Mouse (Mus musculus) right cerebral cortex, postnatal 10 days (tissue): ENCODE results near the gene Cpt1c.

Experiments
- DNase-seq, 2 experiments: peaks; one replicate each; pipeline ENCODE4 v3.0.0; 2021; ENCODE audit warnings: low spot score in 2 of 2

Gene Cpt1c

DNA sequence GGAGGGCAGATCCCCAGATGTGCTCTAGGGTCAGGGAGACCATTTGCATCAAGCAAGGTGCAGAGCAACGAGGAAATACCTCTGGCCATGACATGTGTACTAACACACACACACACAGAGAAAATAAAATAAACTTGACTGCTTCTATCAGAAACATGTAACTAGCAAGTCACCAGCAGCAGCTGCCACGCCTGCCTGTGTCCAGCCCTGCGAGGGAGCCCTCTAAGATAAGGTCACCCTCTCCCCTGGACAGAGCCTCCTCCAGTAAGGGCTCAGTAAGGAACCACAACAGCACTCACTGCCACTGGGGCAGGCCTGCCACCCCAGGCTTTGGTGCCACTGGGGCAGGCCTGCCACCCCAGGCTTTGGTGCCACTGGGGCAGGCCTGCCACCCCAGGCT lies 56.4 kb downstream of the Cpt1c start:
- DNase-seq = no peak

DNA sequence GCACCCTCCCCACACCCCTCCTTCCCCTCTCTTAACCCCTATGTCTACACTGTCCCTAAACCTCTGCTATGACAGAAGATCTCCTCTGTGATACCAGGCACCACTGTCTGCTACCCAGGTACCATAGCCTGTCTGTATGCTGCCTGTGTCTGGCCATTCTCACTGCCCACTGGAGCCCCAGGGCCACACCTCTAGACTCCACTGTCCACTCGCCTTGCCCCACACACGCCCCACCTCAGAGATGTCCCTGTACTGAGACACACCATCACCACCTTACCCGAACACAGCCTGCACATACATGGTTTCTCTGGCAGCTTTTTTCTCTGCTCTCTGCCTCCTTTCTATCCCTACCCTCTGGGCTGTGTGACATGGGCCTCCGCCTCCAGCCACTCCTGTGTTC lies 57.8 kb downstream of the Cpt1c start:
- peak in 1 of 2 experiments; percentile 18 for DNase-seq

DNA sequence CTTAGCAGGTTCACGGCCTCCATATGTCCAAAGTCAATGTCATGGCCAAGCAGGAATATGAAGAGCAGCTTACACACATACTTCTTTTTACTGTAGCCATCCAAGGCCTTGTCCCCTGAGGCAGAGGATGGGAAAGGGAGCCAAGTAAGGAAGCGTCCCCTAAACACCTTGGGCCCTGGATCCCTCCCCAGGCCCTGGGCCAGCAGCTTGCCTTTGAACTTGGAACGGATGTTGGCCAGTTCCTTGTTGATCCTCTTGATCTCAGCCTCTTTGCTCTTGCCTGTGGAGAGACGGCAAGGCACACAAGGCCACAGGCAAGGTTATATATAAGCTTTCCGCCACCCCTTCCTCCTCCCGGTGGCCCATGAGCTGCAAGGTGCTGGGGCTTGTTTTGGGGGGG lies 58.5 kb downstream of the Cpt1c start:
- DNase-seq = no peak

DNA sequence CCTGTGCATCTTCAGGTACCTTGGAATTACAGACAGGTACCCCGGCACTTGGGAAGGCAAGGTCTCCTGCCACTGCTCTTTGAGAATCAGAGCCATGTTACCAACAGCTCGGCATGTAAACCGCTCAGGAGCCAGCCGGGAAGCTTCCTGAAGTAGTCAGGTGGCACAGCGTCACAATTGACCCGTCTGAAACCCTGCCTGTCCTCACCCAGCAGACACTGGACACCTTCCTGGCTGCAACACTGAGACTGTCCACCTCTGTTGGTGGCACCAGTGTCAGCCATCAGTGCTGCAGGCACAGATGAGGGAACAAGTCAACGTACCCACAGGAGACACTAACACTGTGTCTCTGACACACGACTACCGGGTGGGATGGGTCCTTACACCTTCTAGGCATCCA lies 59.3 kb downstream of the Cpt1c start:
- no peak for DNase-seq

DNA sequence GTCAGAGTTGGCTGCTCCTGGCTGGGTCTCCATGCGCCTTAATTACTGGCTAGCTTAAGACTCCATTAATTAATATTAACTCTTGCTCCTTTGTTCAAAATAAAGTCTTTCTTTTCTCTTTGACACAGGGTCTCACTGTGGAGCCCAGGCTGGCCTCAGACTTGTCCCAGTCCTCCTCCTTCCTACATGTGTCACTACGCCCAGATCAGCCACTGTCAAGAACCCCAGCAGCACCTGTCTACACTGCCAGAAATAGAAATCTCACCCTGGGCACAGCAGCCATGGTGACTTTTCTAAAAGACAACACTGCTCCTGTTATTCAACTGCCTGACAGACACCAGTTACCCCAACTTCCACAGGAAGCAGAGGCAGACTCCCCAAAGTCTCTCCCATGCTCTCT lies 60.3 kb downstream of the Cpt1c start:
- DNase-seq = no peak
